Mouse (Mus musculus) telencephalon, adult 2 months (tissue): ENCODE data around the gene Ranbp2.
"Not testable (repeated sequence)": the region's sequence is repeated elsewhere in the genome, so short reads cannot be mapped to it uniquely, and the experiment has no call there.

Experiments
- DNase-seq: peaks from one replicate; pipeline ENCODE4 v3.0.0-alpha.2; 2011; ENCODE audit warnings: low read depth, low spot score

Gene Ranbp2

DNA sequence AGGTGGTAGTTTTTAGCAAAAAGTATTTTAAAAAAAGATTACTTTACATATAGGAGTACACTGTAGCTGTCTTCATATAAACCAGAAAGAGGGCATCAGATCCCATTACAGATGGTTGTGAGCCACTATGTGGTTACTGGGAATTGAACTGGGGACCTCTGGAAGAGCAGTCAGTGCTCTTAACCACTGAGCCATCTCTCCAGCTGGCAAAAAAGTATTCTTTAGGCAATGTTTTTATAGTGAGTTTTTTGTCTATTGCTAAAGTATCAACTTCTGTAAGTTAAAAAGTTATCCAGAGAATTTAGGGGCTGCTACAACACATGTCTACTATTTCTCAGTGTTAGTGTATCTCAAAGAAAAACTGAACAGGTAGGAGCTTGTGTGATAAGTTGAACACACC, 50.0 kb downstream of the Ranbp2 start:
- no peak for DNase-seq

DNA sequence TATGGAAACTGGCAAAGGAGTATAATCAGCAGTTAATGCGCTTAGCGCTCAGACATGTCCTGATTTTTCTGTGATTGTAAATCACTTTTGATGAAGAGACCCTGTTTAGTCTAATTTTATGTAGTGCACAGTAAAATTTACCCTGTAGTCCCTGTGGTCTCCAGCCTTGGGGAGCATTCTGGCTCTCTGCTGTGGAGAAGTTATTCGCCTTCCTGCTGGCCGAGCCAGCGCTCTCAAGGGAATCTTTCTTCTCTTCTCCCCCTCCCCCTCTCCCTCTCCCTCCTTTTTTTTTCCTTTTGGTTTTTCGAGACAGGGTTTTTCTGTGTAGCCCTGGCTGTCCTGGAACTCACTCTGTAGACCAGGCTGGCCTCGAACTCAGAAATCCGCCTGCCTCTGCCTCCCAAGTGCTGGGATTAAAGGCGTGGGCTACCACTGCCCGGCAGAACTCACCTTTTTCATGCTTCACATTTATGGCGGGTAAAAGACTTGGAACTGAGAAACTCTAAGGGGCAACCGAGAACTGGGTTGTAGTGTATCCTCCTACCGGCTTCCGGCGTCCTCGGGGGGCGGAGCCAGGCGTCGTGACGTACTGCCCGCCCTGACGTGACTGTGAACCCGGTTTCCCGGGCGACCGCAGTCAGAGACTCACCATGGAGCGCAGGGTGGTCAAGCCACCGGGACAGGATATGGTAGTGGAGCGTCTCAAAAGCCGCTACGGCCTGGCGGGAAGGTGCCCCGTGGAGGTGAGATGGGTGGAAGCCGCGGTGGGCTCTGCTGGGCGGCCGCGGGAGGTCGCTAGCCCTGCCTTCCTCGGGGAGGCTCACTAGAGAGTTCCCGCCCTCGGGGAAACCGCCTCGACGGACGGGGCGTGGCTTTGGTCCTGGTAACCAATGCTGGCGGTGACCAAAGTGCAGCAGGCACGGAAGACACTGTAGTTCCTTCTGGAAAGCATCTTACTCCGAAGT, 50.9 kb downstream of the Ranbp2 start, which contains the start of gene Ccdc138:
Gene Ccdc138 (plus strand): TSS at position 629 of the 965 bp plus-strand sequence.
- peak; percentile 70 for DNase-seq

DNA sequence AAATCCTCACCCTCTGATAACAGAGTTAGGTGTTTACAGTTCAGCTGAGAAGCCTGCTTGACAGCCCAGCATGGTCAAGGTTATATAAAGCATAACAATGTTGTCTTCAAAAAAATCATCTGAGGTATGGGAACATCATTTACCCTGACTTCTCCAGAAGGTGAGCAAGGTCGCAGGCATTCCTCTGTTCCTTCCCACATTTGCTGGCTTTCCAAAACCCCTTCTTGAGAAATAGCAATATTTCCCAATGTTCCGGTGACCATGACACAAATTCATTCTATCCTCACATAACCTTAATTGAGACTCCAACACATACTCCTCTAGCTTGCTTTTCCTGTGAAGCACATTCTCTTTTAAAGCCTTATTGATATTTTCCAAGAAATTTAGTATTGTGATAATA, 51.8 kb downstream of the Ranbp2 start:
- no peak for DNase-seq

DNA sequence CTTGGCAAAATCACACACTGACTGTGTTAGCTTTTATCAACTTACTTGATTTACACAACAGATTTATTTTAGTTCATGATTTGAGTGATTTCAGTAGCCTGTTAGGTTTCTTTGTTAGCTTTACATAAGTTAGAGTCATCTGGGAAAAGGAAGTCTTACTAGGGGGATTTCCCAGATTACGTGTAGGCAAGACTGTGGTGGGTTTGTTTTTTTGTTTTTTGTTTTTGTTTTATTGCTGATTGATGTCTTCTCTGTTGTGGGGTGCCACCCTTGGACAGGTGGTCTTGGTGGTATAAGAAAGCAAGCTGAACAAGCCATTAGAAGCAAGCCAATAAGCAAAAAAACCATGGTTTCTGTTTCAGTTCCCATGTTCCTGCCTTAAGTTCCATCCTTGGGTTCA, 82.6 kb downstream of the Ranbp2 start:
- no peak for DNase-seq

DNA sequence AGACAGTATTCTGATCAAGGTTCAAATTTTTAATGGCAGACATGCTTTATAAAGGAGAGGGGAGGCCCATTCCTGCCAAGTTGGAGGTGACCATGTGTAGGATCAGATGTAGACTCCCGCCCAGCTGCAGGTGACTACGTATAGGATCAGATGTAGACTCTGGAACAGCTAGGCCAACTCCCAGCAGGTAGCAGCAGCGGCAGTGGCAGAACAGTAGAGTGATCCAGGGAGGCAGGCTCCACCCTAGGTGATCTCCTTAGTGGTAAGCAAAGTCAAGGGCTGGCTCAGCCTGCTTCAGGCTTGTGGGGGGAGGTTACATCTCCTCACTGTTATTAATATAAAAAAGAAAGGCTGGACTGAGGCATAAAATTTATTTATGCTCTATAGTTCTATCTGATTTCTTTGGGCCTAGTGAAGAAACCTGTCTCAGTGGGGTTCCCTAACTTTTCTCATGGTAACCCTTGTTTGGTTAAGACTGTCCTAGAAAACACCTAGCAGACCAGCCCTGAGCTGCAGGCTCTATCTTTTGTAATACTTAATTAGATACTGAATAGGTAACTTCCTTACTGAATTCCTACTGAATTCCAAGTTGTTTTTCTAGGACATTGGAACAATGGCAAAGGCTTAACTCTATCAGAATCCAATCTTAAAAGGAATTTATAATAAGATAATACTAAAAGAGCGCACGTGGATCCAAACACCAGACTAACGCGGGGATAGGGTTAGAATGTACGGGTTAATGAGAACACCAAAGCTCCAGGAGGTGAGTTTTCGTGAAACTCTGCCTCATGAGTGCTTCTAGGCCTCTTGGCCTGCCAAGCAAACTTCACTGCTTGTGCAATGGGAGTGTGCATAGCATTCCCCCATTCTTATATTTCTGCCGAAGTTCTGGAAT, 84.4 kb downstream of the Ranbp2 start:
- DNase-seq: no peak

DNA sequence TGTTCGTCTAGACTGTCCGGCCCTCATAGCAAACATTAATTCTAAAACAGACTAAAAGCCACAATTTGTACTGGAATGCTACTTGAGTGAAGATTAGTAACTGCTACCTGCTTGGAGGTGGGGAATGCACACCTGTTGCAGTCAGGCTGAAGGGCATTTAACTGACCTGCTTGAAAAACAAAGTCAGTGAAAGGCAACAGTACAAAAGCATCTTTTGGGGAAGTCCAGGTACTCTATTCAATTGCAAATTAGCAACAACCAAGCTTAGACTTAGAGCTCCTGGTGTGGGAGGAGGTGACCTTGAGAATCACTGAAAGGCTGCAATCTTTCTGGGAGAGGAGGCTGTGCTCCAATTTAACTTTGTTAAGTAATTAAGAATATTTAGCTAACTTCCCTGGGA, 85.5 kb downstream of the Ranbp2 start:
- no peak for DNase-seq

DNA sequence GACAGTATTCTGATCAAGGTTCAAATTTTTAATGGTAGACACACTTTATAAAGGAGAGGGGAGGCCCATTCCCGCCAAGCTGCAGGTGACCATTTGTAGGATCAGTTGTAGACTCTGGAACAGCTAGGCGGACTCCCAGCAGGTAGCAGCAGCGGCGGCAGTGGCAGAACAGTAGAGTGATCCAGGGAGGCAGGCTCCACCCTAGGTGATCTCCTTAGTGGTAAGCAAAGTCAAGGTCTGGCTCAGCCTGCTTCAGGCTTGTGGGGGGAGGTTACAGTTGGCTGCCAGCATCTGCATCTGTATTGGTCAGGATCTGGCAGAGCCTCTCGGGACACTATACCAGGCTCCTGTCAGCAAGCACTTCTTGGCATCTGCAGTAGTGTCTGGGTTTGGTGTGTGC, 89.6 kb downstream of the Ranbp2 start:
- not testable (repeated sequence) for DNase-seq

DNA sequence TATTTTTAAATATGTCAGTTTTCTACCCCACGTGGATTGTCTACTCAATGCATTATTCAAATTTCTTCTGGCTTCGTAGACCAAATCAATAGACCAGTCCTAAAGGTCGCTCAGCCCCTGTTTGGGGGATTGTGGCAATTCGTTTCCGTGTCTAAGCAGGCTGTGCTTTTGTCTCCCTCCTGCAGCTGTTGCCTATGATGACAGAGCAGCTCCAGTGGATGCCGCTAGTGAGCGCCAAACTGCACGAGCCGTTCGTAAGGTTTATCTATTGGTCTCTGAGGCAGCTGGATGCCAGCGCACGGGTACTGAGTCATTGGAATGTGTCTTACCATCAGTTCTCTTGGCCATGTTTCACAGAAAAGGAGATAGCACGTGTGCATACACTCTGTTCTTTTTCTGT, 93.9 kb downstream of the Ranbp2 start:
- no peak for DNase-seq
